Mouse (Mus musculus) cerebellum, adult 11 months (tissue): Measurements from ENCODE around the gene Pgm1.

ENCODE experiments used
- DNase-seq: peaks from one replicate; pipeline ENCODE4 v3.0.0; 2022

The Pgm1 gene

GRCm38 (mm10) chr4:99929149-99929612, at the start of gene Pgm1:
Gene Pgm1 (plus strand): TSS chr4:99929414.
- DNase-seq: peak; percentile 86

GRCm38 (mm10) chr4:99881882-99882281, 47.3 kb upstream of the Pgm1 start:
- DNase-seq: no peak

GRCm38 (mm10) chr4:99882405-99882804, 46.8 kb upstream of the Pgm1 start:
- DNase-seq: no peak

GRCm38 (mm10) chr4:99913894-99914451, 15.2 kb upstream of the Pgm1 start:
- no peak for DNase-seq

DNA sequence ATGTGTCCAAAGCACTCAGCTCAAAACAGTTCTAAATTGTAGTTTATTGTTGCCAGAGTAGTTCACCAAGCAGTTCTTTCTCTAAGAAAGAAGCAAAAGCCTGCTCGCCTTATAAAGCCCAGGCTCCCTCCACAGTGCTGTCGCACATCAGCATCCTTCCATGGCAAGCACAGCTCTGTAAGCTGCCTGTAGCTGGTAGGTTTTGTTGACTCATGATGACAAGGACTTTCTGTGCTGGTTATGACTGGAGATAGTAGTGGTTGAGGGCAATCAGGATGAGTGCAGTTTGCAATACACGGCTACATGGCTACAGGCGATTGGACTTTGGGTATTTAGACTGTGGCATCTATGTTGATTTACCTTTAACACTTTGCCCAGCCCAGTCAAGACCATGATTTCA, 2.8 kb upstream of the Pgm1 start:
- DNase-seq: no peak

- DNase-seq: no peak
These were observed 693 bp upstream of the Pgm1 start for GRCm38 (mm10) chr4:99928521-99928920.

- DNase-seq: peak; percentile 77
These were observed 651 bp downstream of the Pgm1 start, which contains the start of gene Itgb3bp for GRCm38 (mm10) chr4:99929613-99930517. Gene Itgb3bp (minus strand): TSS chr4:99929813.

GRCm38 (mm10) chr4:99930518-99931239, 1.5 kb downstream of the Pgm1 start:
- no peak for DNase-seq

DNA sequence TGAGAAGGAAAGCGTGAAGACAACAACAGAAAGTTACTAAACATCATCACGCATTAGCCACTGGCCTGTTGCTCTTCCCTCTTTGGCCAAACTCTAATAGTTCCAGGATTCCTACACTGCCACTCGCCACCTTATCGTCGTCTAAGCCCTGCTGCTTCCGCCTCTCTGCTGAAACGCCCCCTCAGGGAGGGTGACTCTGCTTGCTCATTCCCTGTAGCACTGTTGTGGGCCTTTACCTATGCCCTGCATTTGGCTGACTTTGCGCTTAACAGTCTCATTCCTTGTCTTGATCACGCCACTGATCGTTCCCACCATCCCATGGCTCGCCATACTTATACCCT, 2.0 kb downstream of the Pgm1 start:
- DNase-seq: no peak

- DNase-seq: no peak
These were observed 2.6 kb downstream of the Pgm1 start for GRCm38 (mm10) chr4:99931807-99932206.

DNA sequence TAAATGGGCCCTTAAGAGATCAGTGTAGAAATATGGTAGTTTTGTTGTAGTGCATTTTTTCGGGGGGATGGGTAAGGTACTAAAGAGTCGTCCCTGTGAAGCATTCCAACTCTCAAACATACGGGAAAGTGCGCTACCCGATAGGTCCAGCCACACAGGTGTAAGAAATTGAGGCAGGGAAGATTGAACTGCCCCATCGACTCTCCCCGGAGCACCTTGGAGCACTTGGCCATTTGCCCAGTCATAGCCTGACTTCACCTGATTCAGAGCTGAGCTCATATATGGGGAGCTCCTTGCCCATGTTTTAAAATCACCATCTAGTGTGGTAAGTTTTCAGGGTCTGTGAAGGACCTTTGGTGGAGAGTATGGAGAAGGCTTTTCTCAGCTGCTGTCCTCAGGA, 5.6 kb downstream of the Pgm1 start:
- DNase-seq: no peak

GRCm38 (mm10) chr4:99936278-99936677, 7.1 kb downstream of the Pgm1 start:
- no peak for DNase-seq

DNA sequence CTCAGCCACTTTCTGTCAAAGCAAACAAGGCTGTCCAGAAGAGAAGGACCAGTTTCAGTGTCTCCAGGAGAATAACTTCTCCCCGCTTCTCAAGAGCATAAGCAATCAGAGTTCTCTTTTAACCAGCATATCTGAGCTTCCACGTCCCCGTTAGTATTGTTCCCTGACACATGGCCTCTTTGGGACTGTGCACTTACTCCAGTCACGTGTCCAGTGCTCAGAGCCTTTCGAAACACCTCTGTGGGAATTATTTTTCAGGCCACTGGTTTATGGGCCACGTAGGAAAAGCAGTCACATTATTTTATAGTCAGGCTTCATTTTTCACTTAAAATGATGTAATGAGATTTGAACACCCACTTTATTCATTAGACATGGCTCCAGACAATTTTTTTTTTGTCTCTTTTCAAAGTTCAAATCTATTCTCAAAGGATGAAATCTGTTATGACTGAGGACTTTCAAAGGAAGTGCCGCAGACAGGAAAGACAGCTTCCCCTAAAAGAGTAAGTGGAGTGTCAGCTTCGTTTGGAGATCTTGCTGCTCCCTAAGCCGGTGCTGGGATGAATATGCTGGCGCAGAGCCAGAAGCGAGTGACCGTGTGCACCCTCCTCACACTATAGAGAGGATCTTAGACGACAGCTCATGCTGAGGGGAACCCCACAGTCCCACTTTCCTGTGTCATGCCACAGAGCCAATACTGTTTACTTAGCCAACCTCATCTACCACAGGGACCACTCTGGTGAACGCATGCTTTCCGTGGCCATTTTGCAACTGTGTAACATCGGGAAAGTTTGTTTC, 10.7 kb downstream of the Pgm1 start:
- no peak for DNase-seq

DNA sequence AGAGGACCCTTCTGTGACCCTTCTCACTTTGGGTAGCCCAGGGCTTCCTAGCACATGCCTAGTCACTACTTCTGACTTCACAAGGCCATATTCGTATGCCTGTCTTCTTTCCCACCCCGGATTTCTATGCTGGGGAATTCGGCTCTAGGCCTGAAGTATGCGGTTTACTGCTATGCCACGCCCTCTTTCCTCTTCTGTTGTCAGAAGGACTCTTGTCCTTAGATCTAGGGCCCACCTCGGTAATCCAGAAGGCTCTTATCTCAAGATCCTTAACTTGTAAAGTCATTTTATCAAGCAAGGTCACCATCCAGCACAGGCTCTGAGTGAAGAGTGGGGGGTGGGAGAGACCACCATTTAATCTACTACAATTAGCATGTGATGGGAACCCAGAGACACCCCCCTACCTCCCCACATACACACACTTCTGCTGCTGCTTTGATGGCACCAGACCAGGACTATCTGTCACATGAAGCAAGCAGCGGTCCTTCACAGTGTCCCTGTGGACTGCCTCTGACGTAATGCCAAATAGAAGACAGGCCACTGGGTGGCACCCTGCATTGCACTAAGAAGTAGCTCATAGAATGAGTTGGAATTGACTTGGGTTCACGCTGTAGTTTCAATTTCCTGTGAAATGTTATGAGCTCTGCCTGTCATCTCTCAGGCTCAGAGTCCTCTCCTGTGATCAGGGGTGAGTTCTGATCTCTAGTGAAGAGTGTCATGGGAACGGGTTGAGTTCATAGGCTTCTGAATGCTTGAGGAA, 12.6 kb downstream of the Pgm1 start:
- DNase-seq: no peak

GRCm38 (mm10) chr4:99944606-99945005, 15.4 kb downstream of the Pgm1 start:
- DNase-seq: no peak

DNA sequence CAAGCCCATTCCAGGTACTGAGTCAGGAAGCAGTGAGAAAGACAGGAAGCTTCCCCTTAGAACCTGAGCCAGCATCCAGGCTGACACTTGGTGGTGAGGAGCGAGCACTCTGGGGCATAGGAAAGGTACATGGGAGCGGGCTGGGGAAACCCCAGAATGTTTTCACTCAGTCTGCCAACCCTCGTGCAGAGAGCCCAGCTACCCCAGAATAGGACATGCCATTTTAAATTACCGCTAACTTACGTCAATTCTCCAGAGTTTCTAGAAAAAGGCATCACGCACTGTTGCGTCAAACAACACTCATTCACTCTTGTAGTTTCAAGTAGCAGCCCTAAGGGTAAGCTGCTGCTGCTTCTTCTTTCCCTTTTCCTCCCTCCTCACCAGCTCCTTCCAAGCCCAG, 15.8 kb downstream of the Pgm1 start:
- no peak for DNase-seq

DNA sequence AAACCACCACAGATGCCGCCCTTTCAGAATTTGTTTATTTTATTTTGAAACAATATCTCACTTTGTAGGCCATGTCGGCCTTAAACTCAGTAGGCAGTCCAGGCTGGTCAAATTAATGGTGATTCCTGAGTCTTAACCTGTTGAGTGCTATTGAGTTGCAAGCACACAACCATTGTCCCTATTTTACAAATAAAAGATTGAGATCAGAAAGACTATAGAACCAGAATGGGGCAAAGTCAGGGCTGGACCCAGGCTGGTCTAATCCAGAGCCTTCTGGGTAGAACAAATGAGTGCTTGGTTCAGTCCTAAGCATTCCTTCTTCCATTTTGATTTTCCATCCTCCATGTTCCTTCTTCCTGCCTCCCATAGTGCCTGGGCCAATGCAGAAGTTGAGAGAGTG, 17.3 kb downstream of the Pgm1 start:
- DNase-seq: no peak

GRCm38 (mm10) chr4:99947192-99947591, 18.0 kb downstream of the Pgm1 start:
- DNase-seq: no peak

GRCm38 (mm10) chr4:99947896-99948295, 18.7 kb downstream of the Pgm1 start:
- no peak for DNase-seq

DNA sequence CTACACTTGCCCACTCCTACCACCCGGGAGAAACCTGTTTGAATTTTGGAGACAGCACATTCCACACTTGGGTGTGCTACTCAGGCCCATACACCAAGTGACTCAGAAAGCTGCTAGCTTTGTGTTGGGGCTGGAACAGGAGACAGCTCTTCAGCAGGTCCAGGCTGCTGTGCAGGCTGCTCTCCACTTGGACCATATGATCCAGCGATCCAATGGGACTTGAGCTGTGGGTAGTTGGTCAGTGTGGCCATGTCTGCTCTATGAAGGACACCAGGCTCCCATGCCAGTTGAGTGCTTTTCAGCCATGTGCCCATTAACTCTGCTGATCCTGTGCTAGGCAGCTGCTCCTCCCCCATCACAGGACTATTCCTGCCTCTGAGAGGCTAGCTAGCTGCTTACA, 24.7 kb downstream of the Pgm1 start:
- no peak for DNase-seq

GRCm38 (mm10) chr4:99955396-99955795, 26.2 kb downstream of the Pgm1 start:
- no peak for DNase-seq

- DNase-seq: no peak
These were observed 28.0 kb downstream of the Pgm1 start for GRCm38 (mm10) chr4:99957186-99957585.
